Mouse (Mus musculus) left cerebral cortex, postnatal 36 days (tissue): ENCODE results near the gene Zfp786. TPM values are rescaled to one million over a fixed set of nuclear protein-coding genes. Genes with fewer than 3 reads are reported as not detected.

Experiments used
- DNase-seq, 2 experiments: peaks; one replicate each; pipeline ENCODE4 v3.0.0; 2021 to 2022; ENCODE audit warnings: low spot score in 2 of 2, mixed read lengths in 1 of 2
- intact Hi-C: fragments of 180-260 bp; cut with DNase I; formaldehyde crosslinking; loops from one replicate; pipeline ENCODE4 v1.15.1; 2025
- total RNA-seq, 2 experiments: library from RNA; stranded (reverse); gene quantifications; 2 replicates each; pipeline ENCODE4 v1.2.3; 2021

Zfp786 gene
- total RNA-seq, 2 experiments from 2014 or later: 5.5 TPM

GRCm38 (mm10) chr6:47828950-47829349 is 1.7 kb downstream of the Zfp786 start:
- DNase-seq: no peak
- intact Hi-C loops: no loop called here

GRCm38 (mm10) chr6:47827462-47827861 is 3.2 kb downstream of the Zfp786 start:
- DNase-seq: no peak

GRCm38 (mm10) chr6:47824241-47824640 is 6.4 kb downstream of the Zfp786 start:
- intact Hi-C loops: no loop called here
- no peak for DNase-seq

More at GRCm38 (mm10) chr6:47827462-47827861, 3.2 kb downstream of the Zfp786 start:
- intact Hi-C loops: no loop called here

GRCm38 (mm10) chr6:47821776-47822175 is 8.9 kb downstream of the Zfp786 start:
- DNase-seq: no peak
- intact Hi-C loops: no loop called here

GRCm38 (mm10) chr6:47821236-47821635 is 9.4 kb downstream of the Zfp786 start:
- intact Hi-C loops: no loop called here
- no peak for DNase-seq

GRCm38 (mm10) chr6:47819626-47820325 is 10.9 kb downstream of the Zfp786 start:
- DNase-seq: no peak
- intact Hi-C loops: no loop called here

- DNase-seq: no peak
- intact Hi-C loops: no loop called here
Observed at GRCm38 (mm10) chr6:47818721-47819120, 11.9 kb downstream of the Zfp786 start.

- intact Hi-C loops: no loop called here
- DNase-seq: no peak
Observed at GRCm38 (mm10) chr6:47816151-47816550, 14.5 kb downstream of the Zfp786 start.

- DNase-seq: peak; percentile 98 to 99
- intact Hi-C loops: no loop called here
Observed at GRCm38 (mm10) chr6:47813257-47813878, 17.3 kb downstream of the Zfp786 start, which contains the start of gene Pdia4. Gene Pdia4 (minus strand): TSS chr6:47813430.

- no peak for DNase-seq
- intact Hi-C loops: no loop called here
Observed at GRCm38 (mm10) chr6:47812271-47812915, 18.3 kb downstream of the Zfp786 start.

- intact Hi-C loops: no loop called here
- no peak for DNase-seq
Observed at GRCm38 (mm10) chr6:47811324-47811723, 19.3 kb downstream of the Zfp786 start.

- intact Hi-C loops: no loop called here
- no peak for DNase-seq
Observed at GRCm38 (mm10) chr6:47810181-47810580, 20.5 kb downstream of the Zfp786 start.

- intact Hi-C loops: no loop called here
Observed at GRCm38 (mm10) chr6:47809053-47809452, 21.6 kb downstream of the Zfp786 start.

GRCm38 (mm10) chr6:47808545-47808944 is 22.1 kb downstream of the Zfp786 start:
- intact Hi-C loops: no loop called here
- no peak for DNase-seq

More at GRCm38 (mm10) chr6:47809053-47809452, 21.6 kb downstream of the Zfp786 start:
- DNase-seq: no peak

- no peak for DNase-seq
Observed at GRCm38 (mm10) chr6:47807419-47807818, 23.2 kb downstream of the Zfp786 start.

GRCm38 (mm10) chr6:47805520-47805919 is 25.1 kb downstream of the Zfp786 start:
- no peak for DNase-seq
- intact Hi-C loops: no loop called here

More at GRCm38 (mm10) chr6:47807419-47807818, 23.2 kb downstream of the Zfp786 start:
- intact Hi-C loops: no loop called here

GRCm38 (mm10) chr6:47799079-47799478 is 31.6 kb downstream of the Zfp786 start:
- intact Hi-C loops: no loop called here
- no peak for DNase-seq

GRCm38 (mm10) chr6:47794106-47794830 is 36.4 kb downstream of the Zfp786 start:
- DNase-seq: no peak
- intact Hi-C loops: no loop called here

GRCm38 (mm10) chr6:47793284-47793683 is 37.4 kb downstream of the Zfp786 start:
- no peak for DNase-seq
- intact Hi-C loops: no loop called here

GRCm38 (mm10) chr6:47792533-47792932 is 38.1 kb downstream of the Zfp786 start:
- intact Hi-C loops: no loop called here
- no peak for DNase-seq
